ENCODE assay signal across 8 mouse cellular contexts in the genomic region with DNA sequence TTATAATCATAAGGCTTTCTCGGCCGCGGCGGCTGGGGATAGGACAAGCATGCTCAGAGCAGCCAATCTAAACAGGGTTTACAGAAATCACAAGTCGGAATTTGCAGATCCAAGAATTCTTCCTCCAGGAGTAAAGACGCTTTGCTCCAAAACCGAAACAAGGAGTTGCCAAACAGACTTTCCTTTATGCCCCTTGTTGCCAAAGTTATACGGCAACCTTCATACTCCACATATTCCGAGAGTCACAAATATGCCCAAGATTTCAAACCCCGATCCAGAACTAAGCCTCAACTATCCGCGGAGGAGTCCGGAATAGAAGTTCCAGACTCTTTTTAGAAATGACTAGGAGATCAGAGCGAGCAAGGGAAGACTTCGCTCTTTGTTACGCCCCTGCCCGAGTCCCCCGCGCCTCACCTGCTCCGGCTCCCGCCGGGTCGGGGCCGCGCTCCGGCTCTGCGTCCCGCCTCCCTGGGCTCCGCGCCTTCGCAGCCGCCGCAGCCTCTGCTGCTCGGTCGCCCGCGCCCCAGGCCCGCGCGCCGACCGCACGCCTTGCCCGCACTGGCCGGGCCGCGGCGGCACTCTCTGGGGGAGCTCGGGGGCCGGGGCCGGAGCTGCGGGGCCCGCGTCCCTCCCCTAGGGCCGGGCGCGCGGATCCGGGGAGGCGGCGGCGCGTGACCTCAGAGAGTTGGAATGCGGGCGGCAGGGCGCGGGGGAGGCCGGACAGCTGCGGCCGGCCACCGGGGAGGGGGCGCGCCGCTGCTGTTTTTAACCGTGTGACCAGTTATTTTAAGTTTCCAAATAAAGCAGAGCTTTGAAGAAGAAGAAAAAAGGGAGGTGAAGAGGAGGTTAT. TPM values are rescaled to one million over a fixed set of nuclear protein-coding genes. Genes with fewer than 3 reads are reported as not detected.
DNase-seq lines count a peak whose midpoint lies in the region; ATAC-seq lines count a peak whose summit lies in the region.

A gene (minus strand): TSS at position 455 of the 850 bp plus-strand sequence.

- H3K27ac ChIP-seq in embryonic facial prominence, embryonic 13.5 days, result peak within 1 kb of the TSS; percentile 82
- peak within 1 kb of the TSS; percentile 97 for H3K27ac ChIP-seq in heart, embryonic 12.5 days (ENCODE audit: poor library complexity, severe bottlenecking)
- H3K27ac ChIP-seq in kidney, embryonic 16.5 days (ENCODE audit: low read length), result peak within 1 kb of the TSS; percentile 83
- peak within 1 kb of the TSS; percentile 94 for H3K27ac ChIP-seq in stomach, embryonic 14.5 days (ENCODE audit: low read length)

- no peaks in the 10 kb centered on the region for H3K9me3 ChIP-seq in embryonic facial prominence, embryonic 13.5 days
- H3K9me3 ChIP-seq in heart, embryonic 12.5 days (replicated peaks), result no peaks in the 10 kb centered on the region
- no peaks in the 10 kb centered on the region for H3K9me3 ChIP-seq in kidney, embryonic 16.5 days (ENCODE audit: low read length)
- H3K9me3 ChIP-seq in stomach, embryonic 14.5 days (ENCODE audit: control insufficient read depth, low read depth, low read length), result no peaks in the 10 kb centered on the region

- H3K36me3 ChIP-seq in embryonic facial prominence, embryonic 13.5 days, result no peaks in the 10 kb centered on the region
- H3K36me3 ChIP-seq in heart, embryonic 12.5 days, result peaks cover 6% of the 10 kb centered on the region
- no peaks in the 10 kb centered on the region for H3K36me3 ChIP-seq in kidney, embryonic 16.5 days (ENCODE audit: insufficient read depth, low read length)
- no peaks in the 10 kb centered on the region for H3K36me3 ChIP-seq in stomach, embryonic 14.5 days (ENCODE audit: control insufficient read depth, insufficient read depth, low read length)

- peak within 1 kb of the TSS; percentile 91 for H3K9ac ChIP-seq in embryonic facial prominence, embryonic 13.5 days
- H3K9ac ChIP-seq in heart, embryonic 12.5 days, result peak within 1 kb of the TSS; percentile 96
- peak within 1 kb of the TSS; percentile 94 for H3K9ac ChIP-seq in kidney, embryonic 16.5 days (replicated peaks; ENCODE audit: low read length)
- peak within 1 kb of the TSS; percentile 87 for H3K9ac ChIP-seq in stomach, embryonic 14.5 days (replicated peaks; ENCODE audit: low read depth, low read length)

- H3K4me1 ChIP-seq in embryonic facial prominence, embryonic 13.5 days, result peaks cover 22% of the 10 kb centered on the region
- H3K4me1 ChIP-seq in heart, embryonic 12.5 days (replicated peaks), result peaks cover 36% of the 10 kb centered on the region
- peaks cover 30% of the 10 kb centered on the region for H3K4me1 ChIP-seq in kidney, embryonic 16.5 days (ENCODE audit: insufficient read depth, low read length)
- peaks cover 14% of the 10 kb centered on the region for H3K4me1 ChIP-seq in stomach, embryonic 14.5 days (ENCODE audit: control insufficient read depth, insufficient read depth, low read length)

- H3K4me2 ChIP-seq in embryonic facial prominence, embryonic 13.5 days, result peak within 1 kb of the TSS; percentile 89
- H3K4me2 ChIP-seq in heart, embryonic 12.5 days, result peak within 1 kb of the TSS; percentile 69
- H3K4me2 ChIP-seq in kidney, embryonic 16.5 days (replicated peaks; ENCODE audit: low read depth, low read length), result peak within 1 kb of the TSS; percentile 73
- peak within 1 kb of the TSS; percentile 59 for H3K4me2 ChIP-seq in stomach, embryonic 14.5 days (replicated peaks; ENCODE audit: low read depth, low read length)

- peaks cover 22% of the 10 kb centered on the region for H3K27me3 ChIP-seq in embryonic facial prominence, embryonic 13.5 days
- no peaks in the 10 kb centered on the region for H3K27me3 ChIP-seq in heart, embryonic 12.5 days (replicated peaks)
- no peaks in the 10 kb centered on the region for H3K27me3 ChIP-seq in kidney, embryonic 16.5 days (ENCODE audit: insufficient read depth, low read length)
- H3K27me3 ChIP-seq in stomach, embryonic 14.5 days (ENCODE audit: control insufficient read depth, insufficient read depth, low read length), result no peaks in the 10 kb centered on the region

- under 1% methylated on average over 75 of the region's 75 CpGs for WGBS in embryonic facial prominence, embryonic 13.5 days
- under 1% methylated on average over 75 of the region's 75 CpGs for WGBS in heart, embryonic 12.5 days
- under 1% methylated on average over 59 of the region's 75 CpGs for WGBS in kidney, embryonic 16.5 days
- under 1% methylated on average over 75 of the region's 75 CpGs for WGBS in stomach, embryonic 14.5 days

- H3K4me3 ChIP-seq in embryonic facial prominence, embryonic 13.5 days, result peak within 1 kb of the TSS; percentile 79
- H3K4me3 ChIP-seq in heart, embryonic 12.5 days, result peak within 1 kb of the TSS; percentile 97
- peak within 1 kb of the TSS; percentile 85 for H3K4me3 ChIP-seq in kidney, embryonic 16.5 days (ENCODE audit: low read length)
- H3K4me3 ChIP-seq in stomach, embryonic 14.5 days (ENCODE audit: low read depth, low read length), result peak within 1 kb of the TSS; percentile 67

- DNase-seq in adrenal gland, adult (ENCODE audit: inconsistent age in 2 of 2, low spot score in 1 of 2), result peak; percentile 82 to 90
- peak; percentile 79 for DNase-seq in lung, postnatal 14 days
- no peak for DNase-seq in natural killer cell, adult 2 months (ENCODE audit: low spot score in 2 of 2)

- ATAC-seq in CD4-positive, CD25-positive, alpha-beta regulatory T cell, adult 4 months, result peak; percentile 19
- ATAC-seq in embryonic facial prominence, embryonic 13.5 days (ENCODE audit: insufficient number of reproducible peaks, insufficient read depth, low FRiP score, low TSS enrichment, low read depth), result peak; percentile 70
- peak; percentile 74 for ATAC-seq in heart, embryonic 12.5 days (ENCODE audit: insufficient number of reproducible peaks, low FRiP score)
- ATAC-seq in kidney, embryonic 16.5 days (ENCODE audit: low FRiP score, low TSS enrichment), result peak; percentile 79
- peak; percentile 76 for ATAC-seq in stomach, embryonic 14.5 days (ENCODE audit: insufficient number of reproducible peaks, insufficient read depth, low FRiP score, low read depth)

RNA-seq across cellular contexts. Expression of the gene that starts here (rescaled TPM):
- 1 to 10 TPM; 4.7 to 6.9 TPM for polyA plus RNA-seq in CD4-positive, CD25-positive, alpha-beta regulatory T cell, adult 4 months (2017; shearing (Covaris generic))
- polyA plus RNA-seq in embryonic facial prominence, embryonic 13.5 days (2015; fragmentation: Nextera tagmentation; extraction: Ambion mirVana), result 5.4 and 6.4 TPM in 2 replicates
- polyA plus RNA-seq in heart, embryonic 12.5 days (2016; fragmentation: Nextera tagmentation; extraction: Ambion mirVana), result 11.7 and 13.3 TPM in 2 replicates
- polyA plus RNA-seq in kidney, embryonic 16.5 days (2015; fragmentation: Nextera tagmentation; extraction: Ambion mirVana), result 7.0 and 8.2 TPM in 2 replicates
- polyA plus RNA-seq in stomach, embryonic 14.5 days (2014; fragmentation: Nextera tagmentation; extraction: Ambion mirVana), result 11.9 and 12.2 TPM in 2 replicates

Comparison
In these comparisons a context has a peak if more than half of its experiments do, and no peak if none do; other contexts are left out.
1. ATAC-seq: peak in every context shown above with its lines; median percentile 79 in kidney, embryonic 16.5 days; 76 in stomach, embryonic 14.5 days; 74 in heart, embryonic 12.5 days; 70 in embryonic facial prominence, embryonic 13.5 days; 19 in CD4-positive, CD25-positive, alpha-beta regulatory T cell, adult 4 months.
2. DNase-seq: peak in adrenal gland, adult (2 of 2) and lung, postnatal 14 days (single experiment); none in natural killer cell, adult 2 months (0 of 2).
3. Peak in every context shown above with its lines, with median percentiles within 50 percentile points of each other: H3K27ac ChIP-seq, H3K4me2 ChIP-seq, H3K4me3 ChIP-seq and H3K9ac ChIP-seq.